Mouse (Mus musculus): ENCODE data around the gene Zmynd11. TPM values are rescaled to one million over a fixed set of nuclear protein-coding genes. Genes with fewer than 3 reads are reported as not detected.

The Zmynd11 gene
- polyA plus RNA-seq, 1 experiment from 2014 or later: 104 TPM

GRCm38 (mm10) chr13:9636505-9636904 is 128.6 kb downstream of the Zmynd11 start:
- Histone ChIP-seq H3K9ac (no peak overlapping the region), H3K27ac (replicated peaks) (no peak overlapping the region), H3K27me3 (no peaks in the 10 kb centered on the region), H3K4me2 (no peak overlapping the region), H3K4me3 (no peak overlapping the region), H3K36me3 (peaks cover 14% of the 10 kb centered on the region), H3K4me1 (replicated peaks) (no peaks in the 10 kb centered on the region), H3K9me3 (no peaks in the 10 kb centered on the region)
- WGBS: 59% methylated on average over 4 of the region's 4 CpGs
- no peak for ATAC-seq (ENCODE audit: low read depth)

- Histone ChIP-seq H3K9me3 (no peaks in the 10 kb centered on the region), H3K4me2 (no peak overlapping the region), H3K27ac (replicated peaks) (no peak overlapping the region), H3K36me3 (peaks cover 14% of the 10 kb centered on the region), H3K4me3 (no peak overlapping the region), H3K4me1 (replicated peaks) (no peaks in the 10 kb centered on the region), H3K9ac (no peak overlapping the region), H3K27me3 (no peaks in the 10 kb centered on the region)
- ATAC-seq (ENCODE audit: low read depth): no peak
- WGBS: 92% methylated on average over 2 of the region's 2 CpGs
Observed at GRCm38 (mm10) chr13:9635951-9636350, 129.2 kb downstream of the Zmynd11 start.

All from neural tube, embryonic 13.5 days (tissue).